Comparison of ENCODE assay signal across 8 mouse cellular contexts in genomic region chr8:34320158-34320587, GRCm38 (mm10).
A peak's percentile ranks its signal among the peaks of the same experiment; 100 is the strongest.
DNase-seq lines count a peak whose midpoint lies in the region; ATAC-seq and TF ChIP-seq lines count a peak whose summit lies in the region.

No protein-coding gene starts in this region.

- H3K36me3 ChIP-seq in hindbrain, embryonic 12.5 days: no peaks in the 10 kb centered on the region
- H3K36me3 ChIP-seq in heart, adult 2 months (ENCODE audit: control insufficient read depth, insufficient read depth, low read length): no peaks in the 10 kb centered on the region

- peak; percentile 88 for ATAC-seq in hindbrain, embryonic 12.5 days (ENCODE audit: low FRiP score)

- peak overlapping the region; percentile 50 for H3K27ac ChIP-seq in hindbrain, embryonic 12.5 days
- H3K27ac ChIP-seq in heart, adult 2 months: no peak overlapping the region

- peaks cover 26% of the 10 kb centered on the region for H3K4me1 ChIP-seq in hindbrain, embryonic 12.5 days
- H3K4me1 ChIP-seq in heart, adult 2 months (ENCODE audit: control insufficient read depth, insufficient read depth, low read length): no peaks in the 10 kb centered on the region

- no peak overlapping the region for H3K4me2 ChIP-seq in hindbrain, embryonic 12.5 days (replicated peaks)

- peak; percentile 71 to 75 for DNase-seq in left cerebral cortex, adult 9 months (ENCODE audit: low spot score in 2 of 2)
- no peak for DNase-seq in left cerebral cortex, adult 8-10 months (ENCODE audit: low spot score in 2 of 2)
- peak; percentile 28 to 55 for DNase-seq in layer of hippocampus, postnatal 36 days
- DNase-seq in right cerebral cortex, postnatal 10 days (ENCODE audit: low spot score in 2 of 2): peak; percentile 85 to 92
- no peak for DNase-seq in heart, adult 2 months
- DNase-seq in testis, postnatal 10 days (ENCODE audit: low spot score): no peak
- DNase-seq in cerebellum, postnatal 36 days: no peak

- no peak for TF ChIP-seq CTCF in heart, adult 2 months (IDR thresholded peaks at IDR 0.05)

- intact Hi-C loops in heart, adult 2 months (cut with DNase I): no loop called here

- 29% methylated on average over 6 of the region's 6 CpGs for WGBS in hindbrain, embryonic 12.5 days
- 65% methylated on average over 6 of the region's 6 CpGs for WGBS in heart, adult 2 months

- H3K9ac ChIP-seq in hindbrain, embryonic 12.5 days: no peak overlapping the region
- no peak overlapping the region for H3K9ac ChIP-seq in heart, adult 2 months (ENCODE audit: low read depth, low read length)

- no peak for TF ChIP-seq POLR2A in heart, adult 2 months (IDR thresholded peaks at IDR 0.05; ENCODE audit: insufficient read depth, low read depth, low read length)

- H3K79me2 ChIP-seq in heart, adult 2 months (replicated peaks; ENCODE audit: control insufficient read depth, insufficient read depth, low read length): no peaks in the 10 kb centered on the region

- no peak for TF ChIP-seq EP300 in heart, adult 2 months (IDR thresholded peaks at IDR 0.05; ENCODE audit: insufficient read depth, low read depth, low read length)

- no peak overlapping the region for H3K4me3 ChIP-seq in hindbrain, embryonic 12.5 days
- no peak overlapping the region for H3K4me3 ChIP-seq in heart, adult 2 months

- H3K9me3 ChIP-seq in hindbrain, embryonic 12.5 days (replicated peaks): no peaks in the 10 kb centered on the region

- no peaks in the 10 kb centered on the region; the same call in 1 of the 2 replicates for H3K27me3 ChIP-seq in hindbrain, embryonic 12.5 days
- H3K27me3 ChIP-seq in heart, adult 2 months (ENCODE audit: control insufficient read depth, insufficient read depth, low read length): no peaks in the 10 kb centered on the region

Comparison
In these comparisons a context has a peak if more than half of its experiments do, and no peak if none do; other contexts are left out.
1. DNase-seq: peak in left cerebral cortex, adult 9 months (2 of 2), layer of hippocampus, postnatal 36 days (2 of 2) and right cerebral cortex, postnatal 10 days (2 of 2); none in left cerebral cortex, adult 8-10 months (0 of 2), heart, adult 2 months (0 of 2), testis, postnatal 10 days (single experiment) and cerebellum, postnatal 36 days (0 of 2).